Mouse (Mus musculus) forebrain, embryonic 14.5 days (tissue): ENCODE data around the gene Gpc6. TPM values are rescaled to one million over a fixed set of nuclear protein-coding genes. Genes with fewer than 3 reads are reported as not detected.

Source experiments
- ATAC-seq: fragments of 200-750 bp; cut with Nextera tagmentation; 2 replicates; pipeline ENCODE4 v1.8.0; 2017; ENCODE audit warnings: mild to moderate bottlenecking, moderate library complexity
- DNase-seq: peaks from one replicate; pipeline ENCODE4 v3.0.0-alpha.2; 2015; ENCODE audit warnings: low spot score
- H3K27ac ChIP-seq: fragments of 300-500 bp; sonication (generic); 2 replicates; pipeline ENCODE4 v1.5.1; 2014; ENCODE audit warnings: low read depth, mild to moderate bottlenecking, control low read depth, low read length, moderate library complexity
- H3K27me3 ChIP-seq: fragments of 300-500 bp; sonication (generic); replicated peaks from 2 replicates; pipeline ENCODE4 v1.6.1; 2014; ENCODE audit warnings: low read length, control low read depth, mixed read lengths; ENCODE audit not compliant: control insufficient read depth, insufficient read depth
- H3K36me3 ChIP-seq: fragments of 300-500 bp; sonication (generic); 2 replicates; pipeline ENCODE4 v1.6.1; 2014; ENCODE audit warnings: low read length, control low read depth; ENCODE audit not compliant: control insufficient read depth, insufficient read depth
- H3K4me1 ChIP-seq: fragments of 300-500 bp; sonication (generic); 2 replicates; pipeline ENCODE4 v1.6.1; 2014; ENCODE audit warnings: antibody characterized with exemption, low read length, control low read depth; ENCODE audit not compliant: control insufficient read depth, insufficient read depth
- H3K4me2 ChIP-seq: fragments of 300-500 bp; sonication (generic); 2 replicates; pipeline ENCODE4 v1.6.1; 2014; ENCODE audit warnings: mild to moderate bottlenecking, control low read depth, low read length
- H3K4me3 ChIP-seq: fragments of 300-500 bp; sonication (generic); 2 replicates; pipeline ENCODE4 v1.5.1; 2014; ENCODE audit warnings: low read depth, low read length, control low read depth
- H3K9ac ChIP-seq: fragments of 300-500 bp; sonication (generic); 2 replicates; pipeline ENCODE4 v1.6.1; 2014; ENCODE audit warnings: mild to moderate bottlenecking, low read length, control low read depth, moderate library complexity
- H3K9me3 ChIP-seq: fragments of 300-500 bp; sonication (generic); replicated peaks from 2 replicates; pipeline ENCODE4 v1.6.1; 2016; ENCODE audit warnings: low read length, control low read depth, mixed read lengths; ENCODE audit not compliant: control insufficient read depth
- WGBS: fragments of 180-500 bp; shearing (Covaris S2); extraction: QIAGEN DNeasy Blood & Tissue Kit; methylation state at CpG from one replicate; pipeline ENCODE4 v1.1.7; 2014; 5-methylcytosine and 5-hydroxymethylcytosine counted together
- polyA plus RNA-seq: library from polyadenylated mRNA; unstranded; fragments of >200 nt; fragmentation: Nextera tagmentation; extraction: Ambion mirVana; gene quantifications from 2 replicates; pipeline ENCODE4 v1.2.1, GENCODE M21; 2014

Gpc6 gene
- polyA plus RNA-seq, 1 experiment from 2014 or later, result 9.0 TPM

GRCm38 (mm10) chr14:117777866-117778500, 852.9 kb downstream of the Gpc6 start:
- 74% methylated on average over 13 of the region's 13 CpGs for WGBS
- H3K27ac ChIP-seq, result no peak overlapping the region
- no peak for DNase-seq
- H3K9me3 ChIP-seq, result no peaks in the 10 kb centered on the region
- no peaks in the 10 kb centered on the region for H3K27me3 ChIP-seq
- H3K4me2 ChIP-seq, result no peak overlapping the region
- H3K36me3 ChIP-seq, result no peaks in the 10 kb centered on the region
- no peaks in the 10 kb centered on the region for H3K4me1 ChIP-seq
- peak; percentile 40; the same call in 1 of the 2 replicates for ATAC-seq
- H3K9ac ChIP-seq, result no peak overlapping the region
- no peak overlapping the region for H3K4me3 ChIP-seq

GRCm38 (mm10) chr14:117778538-117779413, 853.7 kb downstream of the Gpc6 start:
- WGBS, result 48% methylated on average over 15 of the region's 15 CpGs
- DNase-seq (no peak), ATAC-seq (peak; percentile 40; the same call in 1 of the 2 replicates)

GRCm38 (mm10) chr14:117781724-117782123, 856.6 kb downstream of the Gpc6 start:
- DNase-seq (no peak), ATAC-seq (no peak)
- Histone ChIP-seq H3K9me3 (no peaks in the 10 kb centered on the region), H3K36me3 (no peaks in the 10 kb centered on the region), H3K4me3 (no peak overlapping the region), H3K4me2 (no peak overlapping the region), H3K27ac (no peak overlapping the region), H3K4me1 (no peaks in the 10 kb centered on the region), H3K27me3 (no peaks in the 10 kb centered on the region), H3K9ac (no peak overlapping the region)
- WGBS, result 45% methylated on average over 5 of the region's 5 CpGs

More at GRCm38 (mm10) chr14:117778538-117779413, 853.7 kb downstream of the Gpc6 start:
- H3K36me3 ChIP-seq, result no peaks in the 10 kb centered on the region
- H3K27ac ChIP-seq, result no peak overlapping the region
- H3K4me2 ChIP-seq, result no peak overlapping the region
- H3K9ac ChIP-seq, result no peak overlapping the region
- no peak overlapping the region for H3K4me3 ChIP-seq
- H3K27me3 ChIP-seq, result no peaks in the 10 kb centered on the region
- H3K9me3 ChIP-seq, result no peaks in the 10 kb centered on the region
- H3K4me1 ChIP-seq, result no peaks in the 10 kb centered on the region

- ATAC-seq (peak; percentile 13; the same call in 1 of the 2 replicates), DNase-seq (peak; percentile 27)
- H3K4me2 ChIP-seq, result no peak overlapping the region
- WGBS, result 70% methylated on average over 8 of the region's 8 CpGs
- H3K27me3 ChIP-seq, result no peaks in the 10 kb centered on the region
- no peak overlapping the region for H3K4me3 ChIP-seq
- no peaks in the 10 kb centered on the region for H3K9me3 ChIP-seq
- H3K36me3 ChIP-seq, result no peaks in the 10 kb centered on the region
- no peak overlapping the region for H3K27ac ChIP-seq
- no peaks in the 10 kb centered on the region for H3K4me1 ChIP-seq
- H3K9ac ChIP-seq, result no peak overlapping the region
Observed at GRCm38 (mm10) chr14:117783671-117784262, 858.7 kb downstream of the Gpc6 start.

DNA sequence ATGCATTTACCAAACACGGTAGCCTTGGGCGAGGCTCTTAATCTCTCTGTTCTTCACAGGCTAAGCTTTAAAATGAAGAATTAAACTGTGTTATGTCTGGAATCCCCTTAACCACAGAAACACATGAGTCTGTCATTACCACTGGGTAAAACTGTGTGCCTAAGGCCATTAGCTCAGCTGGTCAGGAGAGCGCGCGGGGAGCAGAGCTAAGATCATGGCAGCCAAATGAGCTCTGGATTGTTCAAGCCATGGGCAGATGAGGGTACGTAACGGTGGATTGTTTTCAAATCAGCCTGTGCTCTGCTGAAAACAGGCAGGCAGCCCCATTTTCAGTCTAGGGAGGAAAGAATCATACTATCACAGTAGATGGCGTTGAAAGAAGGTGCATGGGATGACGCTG, 859.8 kb downstream of the Gpc6 start:
- no peak for ATAC-seq
- WGBS, result 89% methylated on average over 9 of the region's 9 CpGs

DNA sequence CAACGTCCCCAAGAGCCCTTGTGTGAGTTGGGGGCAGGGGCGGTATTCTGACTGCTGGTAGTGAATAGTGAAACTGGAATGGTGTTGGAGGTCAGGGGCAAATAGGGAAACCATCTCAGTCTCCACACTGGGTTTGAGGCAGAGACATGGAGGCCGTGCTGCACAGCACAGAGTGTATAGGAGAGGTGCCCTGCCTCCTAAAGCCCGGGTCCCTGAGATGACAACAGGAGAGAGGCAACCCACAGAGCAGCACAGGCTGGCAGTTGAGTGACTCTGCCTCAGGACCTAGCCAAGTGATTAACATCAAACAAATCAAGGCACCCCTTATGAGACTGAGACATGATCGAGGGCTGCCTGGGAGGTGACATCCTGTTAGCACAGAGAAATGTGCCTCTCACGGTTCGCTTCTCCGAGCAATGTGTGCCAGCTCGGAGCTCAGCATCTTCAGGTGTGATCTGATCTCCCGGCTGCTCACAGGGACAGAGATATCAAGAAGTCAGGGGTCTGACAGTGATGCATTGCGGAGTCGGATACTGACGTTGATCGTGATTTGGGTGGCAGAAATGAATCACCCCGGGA, 860.5 kb downstream of the Gpc6 start:
- Histone ChIP-seq H3K27ac (no peak overlapping the region), H3K27me3 (no peaks in the 10 kb centered on the region), H3K4me3 (no peak overlapping the region), H3K9me3 (no peaks in the 10 kb centered on the region), H3K9ac (no peak overlapping the region), H3K4me1 (no peaks in the 10 kb centered on the region), H3K4me2 (no peak overlapping the region), H3K36me3 (no peaks in the 10 kb centered on the region)
- ATAC-seq (no peak), DNase-seq (no peak)
- 80% methylated on average over 15 of the region's 15 CpGs for WGBS

More for the DNA sequence above, 859.8 kb downstream of the Gpc6 start:
- Histone ChIP-seq H3K4me2 (no peak overlapping the region), H3K4me1 (no peaks in the 10 kb centered on the region), H3K27ac (no peak overlapping the region), H3K36me3 (no peaks in the 10 kb centered on the region), H3K4me3 (no peak overlapping the region), H3K9ac (no peak overlapping the region), H3K9me3 (no peaks in the 10 kb centered on the region), H3K27me3 (no peaks in the 10 kb centered on the region)
- no peak for DNase-seq

- Histone ChIP-seq H3K27me3 (no peaks in the 10 kb centered on the region), H3K4me1 (no peaks in the 10 kb centered on the region), H3K9me3 (no peaks in the 10 kb centered on the region), H3K4me2 (peak overlapping the region; percentile 14; the same call in 1 of the 2 replicates), H3K4me3 (no peak overlapping the region), H3K27ac (no peak overlapping the region), H3K36me3 (no peaks in the 10 kb centered on the region), H3K9ac (no peak overlapping the region)
- DNase-seq (no peak), ATAC-seq (no peak)
- WGBS, result 24% methylated on average over 7 of the region's 7 CpGs
Observed at GRCm38 (mm10) chr14:117786647-117787046, 861.5 kb downstream of the Gpc6 start.

DNA sequence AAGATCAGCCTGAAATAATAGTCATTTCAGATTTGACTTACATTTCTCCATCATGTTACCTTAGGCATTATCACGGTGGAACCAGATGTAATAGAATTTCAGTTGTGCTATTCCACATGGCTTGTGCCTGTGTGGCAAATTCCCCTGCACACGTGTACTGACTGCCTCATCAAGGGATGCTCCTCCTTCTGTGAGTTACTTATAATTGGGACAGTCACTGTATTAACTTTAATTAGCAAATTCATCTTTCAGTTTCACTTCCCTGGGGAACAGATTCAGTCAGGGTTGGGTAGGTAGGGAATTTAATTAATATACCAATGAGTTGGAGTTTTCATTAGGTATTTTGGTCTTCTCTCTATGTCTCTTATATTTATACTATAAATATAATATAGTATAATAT, 869.8 kb downstream of the Gpc6 start:
- H3K4me2 ChIP-seq, result no peak overlapping the region
- H3K36me3 ChIP-seq, result no peaks in the 10 kb centered on the region
- no peak for ATAC-seq
- no peak overlapping the region for H3K4me3 ChIP-seq
- H3K27ac ChIP-seq, result no peak overlapping the region
- DNase-seq, result no peak
- WGBS, result 70% methylated on average over 2 of the region's 2 CpGs
- H3K27me3 ChIP-seq, result no peaks in the 10 kb centered on the region
- H3K4me1 ChIP-seq, result peaks cover 2% of the 10 kb centered on the region; the same call in 1 of the 2 replicates
- H3K9me3 ChIP-seq, result no peaks in the 10 kb centered on the region
- H3K9ac ChIP-seq, result no peak overlapping the region
